Mouse (Mus musculus) Patski (cell line): Measurements from ENCODE around the gene Zfp704. TPM values are rescaled to one million over a fixed set of nuclear protein-coding genes. Genes with fewer than 3 reads are reported as not detected.
A peak's percentile ranks its signal among the peaks of the same experiment; 100 is the strongest.

ENCODE experiments used
- ATAC-seq: fragments of 100-300 bp; one replicate; pipeline ENCODE4 v1.8.0; 2021
- CTCF ChIA-PET: fragments of 350-600 bp; sonication (Branson Sonifier 250); formaldehyde crosslinking; loops from one replicate; lab custom pipeline; 2022; ENCODE audit warnings: inconsistent platforms; lab: Charles Lee
- POLR2A ChIA-PET: fragments of 350-600 bp; sonication (Branson Sonifier 250); formaldehyde crosslinking; loops from one replicate; lab custom pipeline; 2022; ENCODE audit warnings: antibody characterized with exemption, inconsistent platforms; lab: Charles Lee
- DNase-seq: peaks from one replicate; pipeline ENCODE4 v3.0.0-alpha.2; 2011; ENCODE audit warnings: low read depth, low spot score
- H3K27me3 ChIP-seq: fragments of 371-371 bp; one replicate; pipeline ENCODE4 v1.5.1; 2021
- CTCF ChIP-seq: fragments of 100-300 bp; IDR thresholded peaks from one replicate; pipeline ENCODE4 v1.5.1; 2021
- in situ Hi-C: fragments of 300-500 bp; cut with MboI; formaldehyde crosslinking; loops from 3 replicates; pipeline ENCODE4 v1.11.1; 2018; ENCODE audit warnings: low pct_unique_long_range_greater_than_20kb, mixed read lengths
- polyA plus RNA-seq: library from polyadenylated mRNA; unstranded; gene quantifications from one replicate; pipeline ENCODE4 v1.2.3, GENCODE M21; 2021

Zfp704 gene
- polyA plus RNA-seq, 1 experiment from 2014 or later: 24.8 TPM

- POLR2A ChIA-PET: interaction anchor here (0.6 kb wide), 2 partner anchors 12 to 309 kb away, joined by 3 read pairs; no protein-coding TSS in a partner anchor
- TF ChIP-seq CTCF: no peak
- in situ Hi-C loops: loop anchor here (25.0 kb wide), 1 partner anchor 494 kb away; no protein-coding TSS in a partner anchor
- no peak for DNase-seq
- ATAC-seq: no peak
- CTCF ChIA-PET: interaction anchor here (0.8 kb wide), 1 partner anchor 12 kb away, joined by 3 read pairs; no protein-coding TSS in a partner anchor
- no peaks in the 10 kb centered on the region for H3K27me3 ChIP-seq
Measured at GRCm38 (mm10) chr3:9456380-9456890, 153.4 kb downstream of the Zfp704 start.

GRCm38 (mm10) chr3:9455351-9455750, 154.5 kb downstream of the Zfp704 start:
- CTCF ChIA-PET: interaction anchor here (1.1 to 1.9 kb wide), 5 partner anchors 10 to 55 kb away, joined by 3 to 5 read pairs (median 4); no protein-coding TSS in a partner anchor
- ATAC-seq (no peak), DNase-seq (no peak)
- in situ Hi-C loops: loop anchor here (25.0 kb wide), 1 partner anchor 493 kb away; no protein-coding TSS in a partner anchor
- no peaks in the 10 kb centered on the region for H3K27me3 ChIP-seq
- no peak for TF ChIP-seq CTCF
- POLR2A ChIA-PET: no interaction called here

GRCm38 (mm10) chr3:9454556-9455330, 155.1 kb downstream of the Zfp704 start:
- POLR2A ChIA-PET: no interaction called here
- CTCF ChIA-PET: interaction anchor here (1.1 to 1.9 kb wide), 5 partner anchors 9 to 54 kb away, joined by 3 to 5 read pairs (median 4); no protein-coding TSS in a partner anchor
- no peak for TF ChIP-seq CTCF
- in situ Hi-C loops: loop anchor here (25.0 kb wide), 1 partner anchor 492 kb away; no protein-coding TSS in a partner anchor
- ATAC-seq: no peak
- DNase-seq: no peak
- H3K27me3 ChIP-seq: no peaks in the 10 kb centered on the region

GRCm38 (mm10) chr3:9450521-9450920, 159.4 kb downstream of the Zfp704 start:
- CTCF ChIA-PET: no interaction called here
- DNase-seq (no peak), ATAC-seq (peak; percentile 17)
- POLR2A ChIA-PET: no interaction called here
- no peaks in the 10 kb centered on the region for H3K27me3 ChIP-seq
- in situ Hi-C loops: loop anchor here (25.0 kb wide), 1 partner anchor 488 kb away; no protein-coding TSS in a partner anchor
- TF ChIP-seq CTCF: no peak

GRCm38 (mm10) chr3:9449261-9450007, 160.5 kb downstream of the Zfp704 start:
- DNase-seq (no peak), ATAC-seq (no peak)
- no peaks in the 10 kb centered on the region for H3K27me3 ChIP-seq
- ChIA-PET POLR2A (no interaction called here), CTCF (interaction anchor here (1.0 kb wide), 1 partner anchor 15 kb away, joined by 3 read pairs; no protein-coding TSS in a partner anchor)
- TF ChIP-seq CTCF: no peak
- in situ Hi-C loops: loop anchor here (25.0 kb wide), 1 partner anchor 487 kb away; no protein-coding TSS in a partner anchor

- CTCF ChIA-PET: interaction anchor here (1.0 kb wide), 1 partner anchor 15 kb away, joined by 3 read pairs; no protein-coding TSS in a partner anchor
- no peaks in the 10 kb centered on the region for H3K27me3 ChIP-seq
- ATAC-seq (no peak), DNase-seq (no peak)
- in situ Hi-C loops: no loop called here
- no peak for TF ChIP-seq CTCF
- POLR2A ChIA-PET: interaction anchor here (0.7 kb wide), 1 partner anchor 935 kb away, joined by 4 read pairs; no protein-coding TSS in a partner anchor
Measured at GRCm38 (mm10) chr3:9448541-9448940, 161.3 kb downstream of the Zfp704 start.

GRCm38 (mm10) chr3:9444558-9444957, 165.3 kb downstream of the Zfp704 start:
- ATAC-seq (peak; percentile 91), DNase-seq (peak; percentile 83)
- ChIA-PET CTCF (interaction anchor here (1.0 to 1.1 kb wide), 2 partner anchors 12 to 17 kb away, joined by 3 to 5 read pairs; no protein-coding TSS in a partner anchor), POLR2A (interaction anchor here (0.6 kb wide), 1 partner anchor 12 kb away, joined by 3 read pairs; no protein-coding TSS in a partner anchor)
- in situ Hi-C loops: no loop called here
- no peaks in the 10 kb centered on the region for H3K27me3 ChIP-seq
- no peak for TF ChIP-seq CTCF

GRCm38 (mm10) chr3:9443981-9444380, 165.9 kb downstream of the Zfp704 start:
- POLR2A ChIA-PET: no interaction called here
- in situ Hi-C loops: no loop called here
- H3K27me3 ChIP-seq: no peaks in the 10 kb centered on the region
- DNase-seq (no peak), ATAC-seq (no peak)
- no peak for TF ChIP-seq CTCF
- CTCF ChIA-PET: interaction anchor here (1.0 to 1.7 kb wide), 3 partner anchors 12 to 43 kb away, joined by 3 to 5 read pairs (median 4); no protein-coding TSS in a partner anchor

- TF ChIP-seq CTCF: no peak
- in situ Hi-C loops: no loop called here
- CTCF ChIA-PET: interaction anchor here (1.7 to 1.9 kb wide), 2 partner anchors 39 to 43 kb away, joined by 4 to 6 read pairs; no protein-coding TSS in a partner anchor
- no peak for DNase-seq
- POLR2A ChIA-PET: no interaction called here
- H3K27me3 ChIP-seq: no peaks in the 10 kb centered on the region
- ATAC-seq: peak; percentile 15
Measured at GRCm38 (mm10) chr3:9443476-9443875, 166.4 kb downstream of the Zfp704 start.
